Mouse (Mus musculus) midbrain, embryonic 13.5 days (tissue): ENCODE measurements around the gene Steap3. TPM values are rescaled to one million over a fixed set of nuclear protein-coding genes. Genes with fewer than 3 reads are reported as not detected.

Experiments
- ATAC-seq: fragments of 200-750 bp; cut with Nextera tagmentation; 2 replicates; pipeline ENCODE4 v1.8.0; 2017; ENCODE audit warnings: mild to moderate bottlenecking, moderate TSS enrichment, moderate library complexity
- H3K27ac ChIP-seq: fragments of 300-500 bp; sonication (generic); 2 replicates; pipeline ENCODE4 v1.5.1; 2015; ENCODE audit warnings: inconsistent platforms, mild to moderate bottlenecking, moderate library complexity
- H3K27me3 ChIP-seq: fragments of 300-500 bp; sonication (generic); 2 replicates; pipeline ENCODE4 v1.6.1; 2015; ENCODE audit warnings: mild to moderate bottlenecking, inconsistent platforms
- H3K36me3 ChIP-seq: fragments of 300-500 bp; sonication (generic); 2 replicates; pipeline ENCODE4 v1.6.1; 2015; ENCODE audit warnings: mild to moderate bottlenecking, inconsistent platforms
- H3K4me1 ChIP-seq: fragments of 300-500 bp; sonication (generic); replicated peaks from 2 replicates; pipeline ENCODE4 v1.6.1; 2015; ENCODE audit warnings: inconsistent platforms
- H3K4me2 ChIP-seq: fragments of 300-500 bp; sonication (generic); replicated peaks from 2 replicates; pipeline ENCODE4 v1.6.1; 2015; ENCODE audit warnings: moderate library complexity, mild to moderate bottlenecking, inconsistent platforms
- H3K4me3 ChIP-seq: fragments of 300-500 bp; sonication (generic); replicated peaks from 2 replicates; pipeline ENCODE4 v1.5.1; 2015; ENCODE audit warnings: mild to moderate bottlenecking, inconsistent platforms
- H3K9ac ChIP-seq: fragments of 300-500 bp; sonication (generic); replicated peaks from 2 replicates; pipeline ENCODE4 v1.6.1; 2015; ENCODE audit warnings: mild to moderate bottlenecking, inconsistent platforms
- H3K9me3 ChIP-seq: fragments of 300-500 bp; sonication (generic); 2 replicates; pipeline ENCODE4 v1.6.1; 2016; ENCODE audit warnings: mild to moderate bottlenecking, inconsistent platforms
- WGBS: fragments of 180-500 bp; shearing (Covaris S2); methylation state at CpG from one replicate; pipeline ENCODE4 v1.1.7; 2015; 5-methylcytosine and 5-hydroxymethylcytosine counted together
- polyA plus RNA-seq: library from polyadenylated mRNA; unstranded; fragments of >200 nt; fragmentation: Nextera tagmentation; extraction: Ambion mirVana; gene quantifications from 2 replicates; pipeline ENCODE4 v1.2.1, GENCODE M21; 2015

Gene Steap3
- polyA plus RNA-seq, 1 experiment from 2014 or later, result 2.1 TPM

DNA sequence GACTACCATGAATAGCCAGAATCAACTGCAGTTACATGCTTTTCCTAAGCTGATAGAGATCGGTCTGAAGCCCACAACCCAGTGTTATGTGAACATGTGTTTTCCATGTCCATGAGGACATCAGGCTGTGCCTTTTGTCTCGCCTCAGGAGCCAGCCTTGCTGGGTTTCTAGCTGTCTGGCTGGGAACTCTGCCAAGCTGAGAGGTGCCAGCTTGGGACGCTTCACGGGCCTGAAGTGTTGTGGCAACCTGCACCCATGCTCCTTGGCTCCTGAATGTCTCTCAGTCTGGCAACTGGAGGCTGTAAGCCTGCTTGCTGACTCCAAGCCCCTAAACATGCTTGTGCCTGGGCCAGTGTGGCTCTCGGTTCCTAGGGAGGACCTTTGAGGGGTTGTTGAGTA lies 130.0 kb downstream of the Steap3 start:
- no peak overlapping the region for H3K9ac ChIP-seq
- no peak overlapping the region for H3K4me3 ChIP-seq
- no peaks in the 10 kb centered on the region for H3K27me3 ChIP-seq
- no peaks in the 10 kb centered on the region for H3K36me3 ChIP-seq
- H3K9me3 ChIP-seq, result no peaks in the 10 kb centered on the region
- WGBS, result 83% methylated on average over 5 of the region's 5 CpGs
- ATAC-seq, result no peak
- H3K4me2 ChIP-seq, result no peak overlapping the region
- H3K27ac ChIP-seq, result no peak overlapping the region
- H3K4me1 ChIP-seq, result peaks cover 15% of the 10 kb centered on the region

Other genes starting within 250 kb of the Steap3 start
- 6.0 and 6.2 TPM in 2 replicates for gene Tmem37, start 198.6 kb downstream of the Steap3 start, polyA plus RNA-seq
- gene Dbi, start 151.6 kb downstream of the Steap3 start, polyA plus RNA-seq, result 654 and 688 TPM in 2 replicates
- gene 3110009E18Rik, start 151.5 kb downstream of the Steap3 start, polyA plus RNA-seq, result 20.7 and 21.8 TPM in 2 replicates
- 6.1 and 8.0 TPM in 2 replicates for gene C1ql2, start 67.9 kb upstream of the Steap3 start, polyA plus RNA-seq
- 0.52 TPM in 1 of 2 replicates, not detected in the other for gene Marco, start 232.3 kb upstream of the Steap3 start, polyA plus RNA-seq